In genomic region chr7:144285912-144286311, GRCm38 (mm10) we compare ENCODE assay signal across 14 mouse cellular contexts.
DNase-seq lines count a peak whose midpoint lies in the region; ATAC-seq and TF ChIP-seq lines count a peak whose summit lies in the region.
"Had no signal": no experiment of that assay in that cellular context is flagged by ENCODE, and none has a peak within 500 bp of the region (broad histone marks: within the 10 kb centered on the region; RNA-seq: fewer than 3 reads in every experiment).

No protein-coding gene starts in this region.

- H3K4me2 ChIP-seq in neural tube, embryonic 11.5 days (ENCODE audit: low read depth), result no peak overlapping the region; the same call in 1 of the 2 replicates
- H3K4me2 ChIP-seq in forebrain, postnatal 0 days (ENCODE audit: low read depth), result peak overlapping the region; percentile 93
- H3K4me2 ChIP-seq in midbrain, embryonic 12.5 days (replicated peaks), result peak overlapping the region; percentile 86

- intact Hi-C loops in heart, postnatal 36 days (cut with DNase I), result no loop called here

- no peak for DNase-seq in neural tube, embryonic 11.5 days (ENCODE audit: low spot score)
- no peak for DNase-seq in neural tube, embryonic 10.5 days (ENCODE audit: extremely low spot score, low spot score)
- no peak for DNase-seq in forebrain, postnatal 0 days
- no peak for DNase-seq in yolk sac, embryonic 10.5 days (ENCODE audit: low spot score)
- DNase-seq in kidney, adult 18-20 months, result no peak
- DNase-seq in heart, postnatal 36 days, result no peak
- DNase-seq in embryo, embryonic 10.5 days (ENCODE audit: low spot score), result no peak
- DNase-seq: cerebellum, adult 11 months; liver, postnatal 0 days; lung, postnatal 4 days; thymus, postnatal 14 days had no signal

- H3K27ac ChIP-seq in neural tube, embryonic 11.5 days (ENCODE audit: low read depth, low read length), result no peak overlapping the region
- no peak overlapping the region for H3K27ac ChIP-seq in forebrain, postnatal 0 days (ENCODE audit: low read depth, low read length)
- H3K27ac ChIP-seq in midbrain, embryonic 12.5 days (replicated peaks), result peak overlapping the region; percentile 94; the same call in 1 of the 2 replicates
- H3K27ac ChIP-seq: limb, embryonic 12.5 days had no signal

- no peaks in the 10 kb centered on the region for H3K9me3 ChIP-seq in neural tube, embryonic 11.5 days (ENCODE audit: control insufficient read depth, low read length)
- no peaks in the 10 kb centered on the region for H3K9me3 ChIP-seq in forebrain, postnatal 0 days (ENCODE audit: low read length)
- H3K9me3 ChIP-seq in midbrain, embryonic 12.5 days, result no peaks in the 10 kb centered on the region
- H3K9me3 ChIP-seq: limb, embryonic 12.5 days had no signal

- H3K9ac ChIP-seq in neural tube, embryonic 11.5 days (ENCODE audit: low read length), result no peak overlapping the region
- no peak overlapping the region for H3K9ac ChIP-seq in forebrain, postnatal 0 days
- H3K9ac ChIP-seq in midbrain, embryonic 12.5 days (replicated peaks), result peak overlapping the region; percentile 83
- H3K9ac ChIP-seq: limb, embryonic 12.5 days; liver, postnatal 0 days had no signal

- no peak for ATAC-seq in neural tube, embryonic 11.5 days (ENCODE audit: insufficient read depth, low FRiP score, low TSS enrichment)
- no peak for ATAC-seq in forebrain, postnatal 0 days
- ATAC-seq in midbrain, embryonic 12.5 days (ENCODE audit: low FRiP score, low read depth), result no peak
- ATAC-seq: activated CD4-positive, CD25-positive, alpha-beta regulatory T cell, adult 4 months; liver, postnatal 0 days had no signal

- peaks cover 4% of the 10 kb centered on the region; the same call in 1 of the 2 replicates for H3K4me1 ChIP-seq in neural tube, embryonic 11.5 days (ENCODE audit: control insufficient read depth, insufficient read depth, low read length)
- peaks cover 18% of the 10 kb centered on the region for H3K4me1 ChIP-seq in forebrain, postnatal 0 days (ENCODE audit: insufficient read depth)
- peaks cover 46% of the 10 kb centered on the region for H3K4me1 ChIP-seq in midbrain, embryonic 12.5 days

- no peak for TF ChIP-seq CTCF in forebrain, postnatal 0 days (IDR thresholded peaks at IDR 0.05; ENCODE audit: low read depth)

- WGBS in neural tube, embryonic 11.5 days, result 90% methylated on average over 4 of the region's 4 CpGs
- WGBS in forebrain, postnatal 0 days, result 66% methylated on average over 4 of the region's 4 CpGs
- WGBS in midbrain, embryonic 12.5 days, result 73% methylated on average over 4 of the region's 4 CpGs

- peak overlapping the region; percentile 47; the same call in 1 of the 2 replicates for H3K4me3 ChIP-seq in neural tube, embryonic 11.5 days (ENCODE audit: low read depth, low read length)
- peak overlapping the region; percentile 55; the same call in 1 of the 2 replicates for H3K4me3 ChIP-seq in forebrain, postnatal 0 days (ENCODE audit: low read depth, low read length)
- H3K4me3 ChIP-seq in midbrain, embryonic 12.5 days, result peak overlapping the region; percentile 64

- no peaks in the 10 kb centered on the region for H3K27me3 ChIP-seq in neural tube, embryonic 11.5 days (ENCODE audit: control insufficient read depth, insufficient read depth, low read length)
- H3K27me3 ChIP-seq in forebrain, postnatal 0 days (ENCODE audit: insufficient read depth, low read length), result no peaks in the 10 kb centered on the region
- H3K27me3 ChIP-seq in midbrain, embryonic 12.5 days, result no peaks in the 10 kb centered on the region

- H3K36me3 ChIP-seq in neural tube, embryonic 11.5 days (ENCODE audit: control insufficient read depth, insufficient read depth, low read length), result no peaks in the 10 kb centered on the region
- H3K36me3 ChIP-seq in forebrain, postnatal 0 days (ENCODE audit: insufficient read depth), result no peaks in the 10 kb centered on the region
- H3K36me3 ChIP-seq in midbrain, embryonic 12.5 days, result no peaks in the 10 kb centered on the region
- H3K36me3 ChIP-seq: limb, embryonic 12.5 days had no signal
